Mouse (Mus musculus): ENCODE results near the gene Ttll11.

Ttll11 gene

DNA sequence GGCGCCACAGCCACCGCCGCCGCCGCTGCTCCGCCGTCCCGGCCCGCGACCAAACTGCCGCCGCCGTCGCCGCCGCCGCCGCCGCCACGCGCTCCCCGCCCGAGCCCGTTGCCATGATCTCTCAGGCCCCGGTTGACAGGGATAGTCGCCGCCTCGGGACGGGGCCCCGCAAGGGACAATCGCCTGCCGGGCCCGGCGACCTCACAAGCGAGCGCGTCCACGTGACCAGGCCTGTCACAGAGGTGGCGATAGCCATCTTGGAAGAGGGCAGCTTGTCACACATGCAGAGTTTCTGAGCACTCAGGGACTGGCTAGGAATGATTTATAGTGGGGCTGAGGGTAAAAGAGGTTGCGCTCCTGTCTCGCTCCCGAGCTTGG is at the start of gene Ttll11:
Gene Ttll11 (minus strand): TSS at position 270 of the 378 bp plus-strand sequence.
- peak; percentile 71 to 79 for DNase-seq (ENCODE audit: low read depth in 1 of 2, low spot score in 2 of 2)

DNA sequence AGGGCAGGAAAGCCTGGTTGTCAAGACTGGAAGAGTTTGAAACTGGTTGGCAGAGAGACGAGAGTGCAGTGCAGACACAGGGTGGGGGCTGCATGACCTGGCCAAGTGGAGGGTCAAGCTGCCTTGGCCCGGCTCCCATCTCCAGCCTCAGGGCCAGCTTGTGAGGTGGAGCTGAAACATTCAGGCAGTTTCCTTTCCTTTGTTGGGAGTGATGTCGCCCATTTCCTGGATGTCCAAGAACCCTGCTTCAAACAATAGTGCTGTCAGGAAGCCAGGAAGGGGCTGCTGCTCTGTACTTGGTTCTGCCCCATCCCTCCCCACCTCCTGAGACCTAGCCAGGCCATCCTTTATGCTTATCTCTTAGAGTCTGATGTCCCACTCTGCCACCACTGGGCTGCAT is 43.6 kb upstream of the Ttll11 start:
- no peak for DNase-seq (ENCODE audit: low read depth in 1 of 2, low spot score in 2 of 2)

DNA sequence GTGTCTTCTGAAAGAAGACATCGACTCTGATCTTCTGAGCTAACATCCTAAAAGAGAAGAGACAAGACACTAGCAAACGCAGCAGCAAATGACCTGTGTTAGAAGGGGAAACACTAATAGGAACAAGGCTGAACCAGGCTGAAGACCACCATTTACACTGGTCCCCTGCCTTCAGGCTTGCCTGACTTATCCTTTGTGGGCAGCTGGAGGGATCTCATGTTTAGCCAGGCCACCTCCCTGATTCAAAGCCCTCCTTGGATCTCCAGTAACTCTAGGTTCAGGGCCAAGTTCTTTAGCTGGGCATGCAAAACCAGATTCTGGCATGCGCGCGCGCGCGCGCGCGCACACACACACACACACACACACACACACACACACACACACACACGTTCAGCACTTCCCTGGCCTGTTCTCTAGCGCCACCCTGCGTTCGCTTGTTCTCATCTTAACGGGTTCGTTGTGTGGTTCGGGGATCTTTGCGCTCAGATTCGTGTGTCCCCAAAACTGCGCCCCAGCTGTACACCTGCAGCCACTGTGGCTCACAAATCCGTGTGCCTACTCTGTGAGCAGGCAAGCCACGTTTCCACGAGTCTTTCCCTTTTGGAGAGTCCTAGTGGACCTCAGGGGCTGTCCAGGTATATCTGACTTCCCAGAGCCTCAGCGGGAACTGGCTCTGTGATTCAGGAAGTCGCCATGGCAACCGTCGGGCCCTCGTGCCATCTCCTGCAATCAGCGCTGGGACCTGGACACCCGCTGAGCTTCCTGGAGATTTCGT is 41.9 kb upstream of the Ttll11 start:
- no peak for DNase-seq (ENCODE audit: low read depth in 1 of 2, low spot score in 2 of 2)

DNA sequence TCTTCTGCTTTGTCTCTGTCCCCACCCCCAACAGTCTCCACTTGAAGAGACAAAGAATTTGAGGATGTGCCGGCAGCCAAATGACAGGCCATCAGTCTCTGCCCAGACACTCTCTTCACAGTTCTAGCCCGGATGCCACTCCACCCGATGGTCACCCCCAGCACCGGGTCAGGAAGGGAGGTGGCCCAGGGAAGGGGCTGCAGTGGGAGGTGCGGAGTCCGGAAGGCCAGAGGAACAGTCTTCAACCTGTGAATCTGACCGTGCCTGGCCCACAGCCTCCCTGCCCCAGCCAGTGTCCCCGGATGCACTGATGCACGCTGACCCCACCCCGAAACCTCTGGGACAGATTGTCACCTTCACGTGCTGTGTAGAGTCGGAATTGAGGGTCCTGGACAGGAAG is 33.3 kb upstream of the Ttll11 start:
- DNase-seq (ENCODE audit: low read depth in 1 of 2, low spot score in 2 of 2), result no peak

GRCm38 (mm10) chr2:36011331-36011825 is 31.7 kb upstream of the Ttll11 start:
- DNase-seq (ENCODE audit: low read depth in 1 of 2, low spot score in 2 of 2), result no peak

DNA sequence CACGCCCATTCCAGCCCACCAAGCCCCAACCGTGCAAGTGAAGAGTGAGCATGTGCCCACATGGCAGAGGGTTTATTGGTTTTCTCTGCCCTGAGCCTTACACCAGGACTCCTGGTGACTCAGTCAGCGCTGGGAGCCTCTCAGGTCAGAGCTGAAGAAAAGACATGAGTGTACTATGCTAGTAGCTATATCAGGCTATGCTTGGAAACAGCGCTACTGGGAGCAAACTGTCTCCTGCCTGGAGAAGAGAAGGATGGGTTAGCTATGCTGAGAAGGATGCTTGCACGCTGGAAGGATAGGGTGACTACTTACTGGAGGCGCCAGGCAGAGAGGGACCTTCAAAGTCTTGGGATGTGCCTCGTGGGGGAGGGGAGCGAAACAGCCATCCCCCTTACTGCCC is 30.9 kb upstream of the Ttll11 start:
- no peak for DNase-seq (ENCODE audit: low read depth in 1 of 2, low spot score in 2 of 2)

DNA sequence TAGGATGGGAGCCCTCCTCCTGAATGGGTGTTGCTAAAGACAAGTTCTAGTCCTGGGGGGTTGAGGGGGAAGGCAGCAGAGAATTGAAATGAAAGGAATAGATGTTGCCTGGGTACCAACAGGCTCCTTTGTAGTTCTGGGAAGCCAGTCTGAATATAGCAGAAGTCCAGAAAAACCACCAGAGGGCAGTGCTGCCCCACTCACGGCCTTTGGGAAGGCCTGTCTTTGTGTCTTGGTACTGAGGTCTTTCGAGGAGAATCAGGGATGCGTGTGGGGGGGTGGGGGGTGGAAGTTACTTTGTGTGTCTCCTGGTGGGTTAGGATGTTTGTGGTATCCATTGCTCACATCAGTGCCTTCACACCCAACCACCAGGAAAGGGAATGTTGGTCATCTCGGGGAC is 29.7 kb upstream of the Ttll11 start:
- no peak for DNase-seq (ENCODE audit: low read depth in 1 of 2, low spot score in 2 of 2)

DNA sequence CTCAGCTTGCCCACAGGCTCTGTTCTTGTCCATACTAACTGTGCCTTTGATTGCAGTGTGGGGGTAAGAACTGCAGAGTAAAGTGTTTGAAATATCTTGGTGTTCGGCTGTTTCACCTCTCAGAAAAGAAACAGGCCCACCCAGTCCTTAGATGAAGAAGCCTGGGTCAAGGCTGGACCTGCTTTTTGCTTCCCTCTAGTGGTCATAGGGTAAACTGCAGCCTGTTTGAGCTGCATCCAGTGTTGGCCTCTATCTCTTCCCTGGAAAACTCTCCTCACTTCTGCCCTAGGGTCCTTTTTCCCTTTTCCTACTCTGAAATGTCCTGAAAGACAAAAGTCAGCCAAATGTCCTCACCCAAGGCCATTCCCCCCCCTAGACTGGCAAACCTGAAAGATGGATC is 28.4 kb upstream of the Ttll11 start:
- DNase-seq (ENCODE audit: low read depth in 1 of 2, low spot score in 2 of 2), result no peak

GRCm38 (mm10) chr2:36002188-36002587 is 22.5 kb upstream of the Ttll11 start:
- DNase-seq (ENCODE audit: low read depth in 1 of 2, low spot score in 2 of 2), result no peak

- no peak for DNase-seq (ENCODE audit: low read depth in 1 of 2, low spot score in 2 of 2)
Observed at GRCm38 (mm10) chr2:36000390-36000789, 20.7 kb upstream of the Ttll11 start.

GRCm38 (mm10) chr2:35999212-35999611 is 19.5 kb upstream of the Ttll11 start:
- no peak for DNase-seq (ENCODE audit: low read depth in 1 of 2, low spot score in 2 of 2)

DNA sequence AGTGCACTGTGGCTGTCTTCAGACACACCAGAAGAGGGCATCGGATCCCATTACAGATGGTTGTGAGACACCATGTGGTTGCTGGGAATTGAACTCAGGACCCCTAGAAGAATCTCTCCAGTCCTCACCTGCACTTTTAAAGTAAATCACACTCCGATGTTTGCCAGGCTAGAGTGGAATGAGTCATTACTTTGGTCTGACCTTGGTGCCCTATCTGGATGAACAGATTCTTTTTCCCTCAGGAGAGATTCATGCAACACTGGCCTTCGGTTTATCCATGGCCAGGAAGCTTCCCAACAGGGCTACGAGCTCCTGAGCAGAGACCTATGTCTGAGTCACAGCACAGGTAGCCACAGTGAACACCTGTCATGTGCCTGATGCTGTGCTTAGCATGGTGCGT is 18.7 kb upstream of the Ttll11 start:
- no peak for DNase-seq (ENCODE audit: low read depth in 1 of 2, low spot score in 2 of 2)

GRCm38 (mm10) chr2:35996753-35997152 is 17.0 kb upstream of the Ttll11 start:
- no peak for DNase-seq (ENCODE audit: low read depth in 1 of 2, low spot score in 2 of 2)

DNA sequence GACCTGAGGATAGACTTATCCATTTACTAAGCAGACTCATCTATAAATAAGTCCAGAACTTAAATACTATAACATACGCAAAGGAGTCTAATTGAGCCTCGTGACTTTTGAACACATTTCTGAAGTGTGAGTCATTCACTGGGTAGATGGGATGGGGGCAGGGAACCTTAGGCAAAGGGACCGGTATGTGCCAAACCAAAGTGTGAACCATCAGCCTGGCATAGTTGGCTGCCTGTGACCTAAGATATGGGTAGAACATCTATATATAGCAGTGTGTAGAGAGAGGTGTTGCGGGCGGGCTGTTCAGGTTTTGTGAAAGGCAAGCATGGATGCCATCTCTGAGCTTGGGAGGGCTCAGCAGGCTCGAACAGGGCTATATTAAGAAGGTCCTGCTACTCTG is 14.6 kb upstream of the Ttll11 start:
- no peak for DNase-seq (ENCODE audit: low read depth in 1 of 2, low spot score in 2 of 2)

DNA sequence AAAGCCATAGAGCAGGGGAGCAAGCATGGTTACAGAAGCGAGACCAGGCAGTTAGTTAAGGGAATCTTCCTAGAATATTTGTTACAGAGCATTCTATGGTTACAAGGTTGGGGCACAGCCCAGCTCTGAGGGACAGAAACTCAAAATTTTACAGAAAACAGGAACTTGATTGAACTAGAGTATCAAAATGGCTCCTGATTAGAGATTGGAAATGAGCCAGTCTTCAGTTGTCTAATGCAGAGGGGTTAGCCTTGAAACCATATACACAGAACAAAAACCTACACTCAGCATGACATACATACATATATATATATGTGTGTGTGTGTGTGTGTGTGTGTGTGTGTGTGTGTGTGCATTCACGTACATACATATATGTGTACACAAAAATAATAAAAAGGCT is 13.8 kb upstream of the Ttll11 start:
- no peak for DNase-seq (ENCODE audit: low read depth in 1 of 2, low spot score in 2 of 2)

GRCm38 (mm10) chr2:35992259-35992658 is 12.5 kb upstream of the Ttll11 start:
- no peak for DNase-seq (ENCODE audit: low read depth in 1 of 2, low spot score in 2 of 2)

DNA sequence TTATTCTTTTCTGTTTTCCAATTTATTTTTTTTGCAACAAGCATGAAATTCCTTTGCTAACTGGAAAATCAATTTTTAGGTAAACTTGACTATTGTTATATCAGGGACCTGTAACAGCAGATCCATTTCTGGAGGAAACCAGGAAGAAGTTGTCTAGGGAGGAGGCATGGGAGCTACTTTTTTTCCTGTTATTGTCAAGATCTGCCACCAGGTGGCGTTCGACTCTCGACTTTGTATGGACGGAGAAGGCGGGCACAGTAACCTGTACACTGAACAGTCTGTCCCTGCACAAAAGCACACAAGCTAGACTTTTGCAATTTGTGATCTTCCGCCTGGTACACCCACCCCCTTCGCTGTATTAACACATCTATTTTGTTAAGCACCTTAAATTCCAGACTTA is 4.2 kb upstream of the Ttll11 start:
- DNase-seq (ENCODE audit: low read depth in 1 of 2, low spot score in 2 of 2), result peak in 1 of 2 experiments; percentile 24

- no peak for DNase-seq (ENCODE audit: low read depth in 1 of 2, low spot score in 2 of 2)
Observed at GRCm38 (mm10) chr2:35981872-35982271, 2.2 kb upstream of the Ttll11 start.

DNA sequence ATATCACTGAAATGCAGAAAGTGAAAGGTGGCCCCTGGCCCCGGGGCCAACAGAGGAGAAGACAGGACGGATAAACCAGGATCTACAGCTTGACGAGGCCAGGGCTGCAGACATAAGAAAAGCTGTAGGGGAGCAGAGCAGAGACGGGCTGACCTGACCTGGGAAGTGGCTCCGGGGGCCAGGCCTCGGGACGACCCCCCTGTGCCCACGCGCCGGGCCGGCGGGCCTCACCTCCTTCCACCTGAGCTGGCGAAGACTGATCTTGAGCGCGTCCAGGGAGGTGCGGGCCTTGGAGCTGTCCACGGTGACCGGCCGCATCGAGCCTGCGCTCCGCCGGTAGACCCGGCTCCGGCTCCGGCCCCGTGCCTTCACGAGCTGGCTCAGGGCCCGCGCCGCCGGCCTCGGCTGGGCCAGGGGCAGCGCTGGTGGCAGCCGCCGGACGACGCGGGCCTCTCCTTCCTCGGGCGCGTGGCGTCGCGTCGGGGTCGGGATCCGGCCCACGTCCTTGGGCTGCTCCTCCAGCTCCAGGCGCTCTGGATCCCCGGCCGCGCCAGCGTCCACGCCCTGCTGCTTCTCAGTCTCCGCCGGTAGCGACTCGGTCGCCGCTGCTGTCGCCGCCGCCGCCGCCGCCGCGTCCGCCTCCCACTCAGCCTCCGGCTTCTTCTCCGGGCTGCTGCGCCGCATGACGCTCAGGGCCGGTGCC is 621 bp downstream of the Ttll11 start:
- DNase-seq (ENCODE audit: low read depth in 1 of 2, low spot score in 2 of 2), result no peak

GRCm38 (mm10) chr2:35978276-35978933 is 1.3 kb downstream of the Ttll11 start:
- DNase-seq (ENCODE audit: low read depth in 1 of 2, low spot score in 2 of 2), result peak; percentile 19 to 26

- DNase-seq (ENCODE audit: low read depth in 1 of 2, low spot score in 2 of 2), result no peak
Observed at GRCm38 (mm10) chr2:35977749-35978148, 2.0 kb downstream of the Ttll11 start.
